Mouse (Mus musculus): ENCODE results near the gene Sipa1l2. TPM values are rescaled to one million over a fixed set of nuclear protein-coding genes. Genes with fewer than 3 reads are reported as not detected.

The Sipa1l2 gene
- polyA plus RNA-seq, 1 experiment from 2014 or later = 17.8 TPM

DNA sequence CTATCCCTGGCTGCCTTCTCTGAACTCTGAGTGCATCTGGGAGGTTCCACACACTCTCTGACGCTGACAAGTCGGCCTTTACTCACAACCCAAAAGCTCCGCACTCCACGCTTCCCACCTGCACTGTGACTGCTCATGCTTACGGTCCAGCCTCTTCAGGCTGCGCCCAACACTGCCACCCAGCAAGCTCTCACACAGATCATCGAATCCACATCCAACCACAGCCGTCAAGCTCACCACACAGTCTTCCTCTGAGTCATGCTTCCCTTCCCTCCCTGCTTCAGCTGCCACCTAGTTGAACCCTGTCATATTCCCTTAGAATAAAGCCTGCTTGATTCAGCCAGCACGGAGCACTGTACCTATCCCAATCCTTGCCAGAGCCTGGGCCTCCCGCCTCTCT lies 71.1 kb downstream of the Sipa1l2 start:
- ATAC-seq (ENCODE audit: insufficient number of reproducible peaks, insufficient read depth, low FRiP score, low read depth) = no peak
- peak overlapping the region; percentile 9 to 53; a peak in 2 of 4 replicates for H3K27ac ChIP-seq (replicated peaks in 1 of 2; ENCODE audit: control insufficient read depth in 1 of 2, insufficient read depth in 1 of 2, low read depth in 2 of 2, low read length in 2 of 2)
- no peaks in the 10 kb centered on the region for H3K27me3 ChIP-seq (ENCODE audit: control insufficient read depth, insufficient read depth, low read length)
- WGBS = 32% methylated on average over 10 of the region's 10 CpGs
- H3K4me1 ChIP-seq (ENCODE audit: control insufficient read depth in 2 of 2, insufficient read depth in 2 of 2, low read length in 2 of 2) = peaks cover 39 to 72% of the 10 kb centered on the region in 2 experiments
- H3K4me2 ChIP-seq (ENCODE audit: low read length) = no peak overlapping the region
- 0 out of 2 replicates have a peak, but pooled peaks cover 3% of the 10 kb centered on the region for H3K36me3 ChIP-seq (ENCODE audit: control insufficient read depth, insufficient read depth, low read length)
- no peaks in the 10 kb centered on the region for H3K9me3 ChIP-seq (ENCODE audit: control insufficient read depth, low read length)
- H3K9ac ChIP-seq (ENCODE audit: low read length) = peak overlapping the region; percentile 44
- no peak overlapping the region for H3K4me3 ChIP-seq (ENCODE audit: control insufficient read depth in 1 of 2, insufficient read depth in 1 of 2, low read depth in 1 of 2, low read length in 2 of 2)

DNA sequence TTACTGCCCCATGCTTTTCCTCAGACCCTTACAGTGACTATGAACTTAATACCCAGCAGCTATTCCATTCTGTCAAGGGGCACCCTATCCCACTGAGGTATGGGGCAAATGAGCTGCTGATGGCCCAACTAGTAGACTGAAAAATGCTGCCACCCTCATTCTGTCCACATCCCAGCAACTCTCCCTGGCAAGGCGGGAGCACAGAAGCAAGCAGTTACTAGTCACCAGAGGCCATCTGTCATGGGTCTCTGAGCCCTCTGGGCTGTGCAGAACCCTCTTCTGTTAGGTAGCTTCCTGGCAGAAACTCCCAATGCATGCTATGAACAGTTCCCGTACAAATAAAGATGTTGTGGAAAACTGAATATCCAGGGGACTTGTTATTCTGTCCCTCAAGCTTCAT lies 74.1 kb downstream of the Sipa1l2 start:
- no peak overlapping the region for H3K4me3 ChIP-seq (ENCODE audit: control insufficient read depth in 1 of 2, insufficient read depth in 1 of 2, low read depth in 1 of 2, low read length in 2 of 2)
- H3K27me3 ChIP-seq (ENCODE audit: control insufficient read depth, insufficient read depth, low read length) = no peaks in the 10 kb centered on the region
- peaks cover 21% of the 10 kb centered on the region for H3K36me3 ChIP-seq (ENCODE audit: control insufficient read depth, insufficient read depth, low read length)
- no peaks in the 10 kb centered on the region for H3K9me3 ChIP-seq (ENCODE audit: control insufficient read depth, low read length)
- H3K27ac ChIP-seq (replicated peaks in 1 of 2; ENCODE audit: control insufficient read depth in 1 of 2, insufficient read depth in 1 of 2, low read depth in 2 of 2, low read length in 2 of 2) = peak overlapping the region; percentile 37 to 68; a peak in 3 of 4 replicates
- 61% methylated on average over 2 of the region's 2 CpGs for WGBS
- peaks cover 36 to 77% of the 10 kb centered on the region in 2 experiments for H3K4me1 ChIP-seq (ENCODE audit: control insufficient read depth in 2 of 2, insufficient read depth in 2 of 2, low read length in 2 of 2)
- ATAC-seq (ENCODE audit: insufficient number of reproducible peaks, insufficient read depth, low FRiP score, low read depth) = no peak
- no peak overlapping the region for H3K4me2 ChIP-seq (ENCODE audit: low read length)
- no peak overlapping the region for H3K9ac ChIP-seq (ENCODE audit: low read length)

- Histone ChIP-seq H3K4me1 (ENCODE audit: control insufficient read depth in 2 of 2, insufficient read depth in 2 of 2, low read length in 2 of 2) (peaks cover 25 to 66% of the 10 kb centered on the region in 2 experiments), H3K9me3 (ENCODE audit: control insufficient read depth, low read length) (no peaks in the 10 kb centered on the region), H3K4me2 (ENCODE audit: low read length) (no peak overlapping the region), H3K36me3 (ENCODE audit: control insufficient read depth, insufficient read depth, low read length) (peaks cover 40% of the 10 kb centered on the region), H3K4me3 (ENCODE audit: control insufficient read depth in 1 of 2, insufficient read depth in 1 of 2, low read depth in 1 of 2, low read length in 2 of 2) (no peak overlapping the region), H3K27ac (replicated peaks in 1 of 2; ENCODE audit: control insufficient read depth in 1 of 2, insufficient read depth in 1 of 2, low read depth in 2 of 2, low read length in 2 of 2) (no peak overlapping the region), H3K9ac (ENCODE audit: low read length) (no peak overlapping the region), H3K27me3 (ENCODE audit: control insufficient read depth, insufficient read depth, low read length) (no peaks in the 10 kb centered on the region)
- no peak for ATAC-seq (ENCODE audit: insufficient number of reproducible peaks, insufficient read depth, low FRiP score, low read depth)
- 49% methylated on average over 6 of the region's 6 CpGs for WGBS
Measured at GRCm38 (mm10) chr8:125493254-125493815, 76.3 kb downstream of the Sipa1l2 start.

DNA sequence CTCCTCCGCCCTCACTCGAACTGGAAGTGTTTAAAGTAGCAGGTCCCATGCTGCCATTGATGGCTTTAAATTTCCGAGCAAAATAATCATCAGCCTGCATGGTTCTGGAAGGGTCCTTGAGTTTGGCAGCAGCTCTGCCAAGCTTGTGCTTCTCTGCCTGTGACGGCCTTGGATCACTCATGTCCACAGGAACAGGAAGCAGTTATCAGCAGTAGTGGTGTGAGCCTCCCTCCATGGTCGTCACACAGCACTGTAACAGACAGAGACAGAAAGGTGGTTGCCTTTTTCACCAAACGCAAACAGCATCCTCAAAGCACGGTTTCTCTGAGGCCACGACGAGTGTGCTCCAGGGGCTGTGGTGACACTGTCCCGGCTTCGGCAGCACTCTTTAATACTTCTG lies 77.2 kb downstream of the Sipa1l2 start:
- WGBS = 30% methylated on average over 11 of the region's 11 CpGs
- Histone ChIP-seq H3K27me3 (ENCODE audit: control insufficient read depth, insufficient read depth, low read length) (no peaks in the 10 kb centered on the region), H3K9me3 (ENCODE audit: control insufficient read depth, low read length) (no peaks in the 10 kb centered on the region), H3K4me3 (ENCODE audit: control insufficient read depth in 1 of 2, insufficient read depth in 1 of 2, low read depth in 1 of 2, low read length in 2 of 2) (no peak overlapping the region), H3K4me1 (ENCODE audit: control insufficient read depth in 2 of 2, insufficient read depth in 2 of 2, low read length in 2 of 2) (peaks cover 21 to 61% of the 10 kb centered on the region in 2 experiments), H3K27ac (replicated peaks in 1 of 2; ENCODE audit: control insufficient read depth in 1 of 2, insufficient read depth in 1 of 2, low read depth in 2 of 2, low read length in 2 of 2) (peak overlapping the region in 1 of 2 experiments; percentile 46; a peak in 2 of 4 replicates), H3K9ac (ENCODE audit: low read length) (no peak overlapping the region; the same call in 1 of the 2 replicates), H3K36me3 (ENCODE audit: control insufficient read depth, insufficient read depth, low read length) (peaks cover 47% of the 10 kb centered on the region), H3K4me2 (ENCODE audit: low read length) (no peak overlapping the region)
- ATAC-seq (ENCODE audit: insufficient number of reproducible peaks, insufficient read depth, low FRiP score, low read depth) = no peak

GRCm38 (mm10) chr8:125488747-125489146 lies 80.9 kb downstream of the Sipa1l2 start:
- H3K4me3 ChIP-seq (ENCODE audit: control insufficient read depth in 1 of 2, insufficient read depth in 1 of 2, low read depth in 1 of 2, low read length in 2 of 2) = no peak overlapping the region
- H3K4me2 ChIP-seq (ENCODE audit: low read length) = no peak overlapping the region
- H3K27me3 ChIP-seq (ENCODE audit: control insufficient read depth, insufficient read depth, low read length) = no peaks in the 10 kb centered on the region
- H3K4me1 ChIP-seq (ENCODE audit: control insufficient read depth in 2 of 2, insufficient read depth in 2 of 2, low read length in 2 of 2) = peaks cover 26 to 48% of the 10 kb centered on the region in 2 experiments
- no peak overlapping the region for H3K9ac ChIP-seq (ENCODE audit: low read length)
- 24% methylated on average over 1 of the region's 1 CpGs for WGBS
- ATAC-seq (ENCODE audit: insufficient number of reproducible peaks, insufficient read depth, low FRiP score, low read depth) = no peak
- no peaks in the 10 kb centered on the region for H3K9me3 ChIP-seq (ENCODE audit: control insufficient read depth, low read length)
- H3K36me3 ChIP-seq (ENCODE audit: control insufficient read depth, insufficient read depth, low read length) = peaks cover 60% of the 10 kb centered on the region
- peak overlapping the region in 1 of 2 experiments; percentile 55; a peak in 2 of 4 replicates for H3K27ac ChIP-seq (replicated peaks in 1 of 2; ENCODE audit: control insufficient read depth in 1 of 2, insufficient read depth in 1 of 2, low read depth in 2 of 2, low read length in 2 of 2)

DNA sequence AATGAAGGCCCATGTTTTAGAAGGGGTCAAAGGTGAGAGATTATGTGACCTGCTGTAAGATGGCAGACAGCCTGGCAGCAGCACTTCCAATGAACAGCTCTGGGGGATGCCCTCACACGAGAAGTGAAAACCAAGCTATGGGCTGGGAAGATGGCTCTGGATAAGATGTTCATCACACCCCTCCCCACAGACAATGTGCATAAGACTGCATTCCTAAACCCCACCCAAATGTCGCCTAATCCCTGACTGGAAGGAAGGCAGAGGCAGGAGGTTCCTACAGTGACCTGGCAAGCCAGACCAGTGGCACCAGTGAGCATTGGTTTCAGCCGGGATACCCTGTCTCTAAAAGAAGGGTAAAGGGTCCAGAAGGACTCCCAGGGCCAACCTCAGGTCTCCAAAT lies 83.9 kb downstream of the Sipa1l2 start:
- Histone ChIP-seq H3K27me3 (ENCODE audit: control insufficient read depth, insufficient read depth, low read length) (no peaks in the 10 kb centered on the region), H3K27ac (replicated peaks in 1 of 2; ENCODE audit: control insufficient read depth in 1 of 2, insufficient read depth in 1 of 2, low read depth in 2 of 2, low read length in 2 of 2) (no peak overlapping the region), H3K4me3 (ENCODE audit: control insufficient read depth in 1 of 2, insufficient read depth in 1 of 2, low read depth in 1 of 2, low read length in 2 of 2) (no peak overlapping the region), H3K4me2 (ENCODE audit: low read length) (no peak overlapping the region), H3K9ac (ENCODE audit: low read length) (no peak overlapping the region), H3K4me1 (ENCODE audit: control insufficient read depth in 2 of 2, insufficient read depth in 2 of 2, low read length in 2 of 2) (peaks cover 25 to 40% of the 10 kb centered on the region in 2 experiments), H3K36me3 (ENCODE audit: control insufficient read depth, insufficient read depth, low read length) (peaks cover 57% of the 10 kb centered on the region), H3K9me3 (ENCODE audit: control insufficient read depth, low read length) (no peaks in the 10 kb centered on the region)
- no peak for ATAC-seq (ENCODE audit: insufficient number of reproducible peaks, insufficient read depth, low FRiP score, low read depth)
- WGBS = 83% methylated on average over 3 of the region's 3 CpGs

GRCm38 (mm10) chr8:125484530-125485196 lies 84.9 kb downstream of the Sipa1l2 start:
- ATAC-seq (ENCODE audit: insufficient number of reproducible peaks, insufficient read depth, low FRiP score, low read depth) = no peak
- H3K27ac ChIP-seq (replicated peaks in 1 of 2; ENCODE audit: control insufficient read depth in 1 of 2, insufficient read depth in 1 of 2, low read depth in 2 of 2, low read length in 2 of 2) = peak overlapping the region in 1 of 2 experiments; percentile 49; a peak in 2 of 4 replicates
- no peak overlapping the region for H3K4me2 ChIP-seq (ENCODE audit: low read length)
- H3K9ac ChIP-seq (ENCODE audit: low read length) = no peak overlapping the region
- peaks cover 25 to 40% of the 10 kb centered on the region in 2 experiments for H3K4me1 ChIP-seq (ENCODE audit: control insufficient read depth in 2 of 2, insufficient read depth in 2 of 2, low read length in 2 of 2)
- no peak overlapping the region for H3K4me3 ChIP-seq (ENCODE audit: control insufficient read depth in 1 of 2, insufficient read depth in 1 of 2, low read depth in 1 of 2, low read length in 2 of 2)
- no peaks in the 10 kb centered on the region for H3K9me3 ChIP-seq (ENCODE audit: control insufficient read depth, low read length)
- 50% methylated on average over 7 of the region's 7 CpGs for WGBS
- H3K27me3 ChIP-seq (ENCODE audit: control insufficient read depth, insufficient read depth, low read length) = no peaks in the 10 kb centered on the region
- H3K36me3 ChIP-seq (ENCODE audit: control insufficient read depth, insufficient read depth, low read length) = peaks cover 57% of the 10 kb centered on the region
